Mouse (Mus musculus) liver, embryonic 14.5 days (tissue): ENCODE data around the gene Mylk.

Source experiments
- CTCF ChIP-seq: IDR thresholded peaks from 2 replicates; pipeline ENCODE4 v1.5.1; 2016; ENCODE audit warnings: antibody characterized with exemption, low read depth, control low read depth
- EP300 ChIP-seq: IDR thresholded peaks from 2 replicates; pipeline ENCODE4 v1.6.1; 2016; ENCODE audit warnings: antibody characterized with exemption, low read depth

DNA sequence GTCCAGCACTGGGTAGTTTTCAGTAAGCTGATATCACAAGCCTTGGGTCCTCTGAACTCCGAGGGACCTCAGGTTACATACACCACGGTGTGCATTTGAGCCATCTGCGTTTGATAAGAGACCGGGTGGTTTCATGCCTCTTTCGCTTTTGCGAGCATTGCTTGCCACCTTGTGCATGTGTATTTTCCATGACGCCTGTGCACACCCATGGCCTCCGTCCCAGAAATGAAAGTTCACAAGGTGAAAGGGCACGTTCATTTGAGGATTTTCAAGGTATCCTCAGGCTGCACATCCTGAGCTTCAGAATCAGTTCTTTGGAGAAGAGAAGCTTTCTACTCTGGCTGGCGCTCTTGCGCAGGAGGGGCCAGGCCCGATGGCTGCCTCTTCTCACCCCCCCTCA, 227.5 kb downstream of the Mylk start:
- TF ChIP-seq CTCF (no peak), EP300 (no peak)
